Mouse (Mus musculus): ENCODE results near the gene 1700016H13Rik.

1700016H13Rik gene

GRCm38 (mm10) chr5:103629111-103629764, 26.6 kb downstream of the 1700016H13Rik start, which contains the start of gene Slc10a6:
Gene Slc10a6, minus strand, starts transcription at chr5:103629403.
- Histone ChIP-seq H3K9me3 (ENCODE audit: low read length) (no peaks in the 10 kb centered on the region), H3K36me3 (ENCODE audit: insufficient read depth, low read length) (no peaks in the 10 kb centered on the region), H3K4me1 (replicated peaks; ENCODE audit: low read depth, low read length) (no peaks in the 10 kb centered on the region), H3K27me3 (ENCODE audit: insufficient read depth, low read length) (peaks cover 5% of the 10 kb centered on the region; the same call in 1 of the 2 replicates), H3K4me3 (replicated peaks; ENCODE audit: low read length) (no peak within 1 kb of the TSS)
- no peak for TF ChIP-seq CTCF (conservative IDR thresholded peaks at IDR 0.05; ENCODE audit: low read length)
- no peak for TF ChIP-seq NANOG (IDR thresholded peaks at IDR 0.05; ENCODE audit: borderline replicate concordance, low read length)

- H3K4me3 ChIP-seq (replicated peaks; ENCODE audit: low read length) = no peak overlapping the region
- TF ChIP-seq POU5F1 (IDR thresholded peaks at IDR 0.05; ENCODE audit: borderline replicate concordance, low read length) = no peak
- no peak for TF ChIP-seq CTCF (conservative IDR thresholded peaks at IDR 0.05; ENCODE audit: low read length)
- no peak for TF ChIP-seq NANOG (IDR thresholded peaks at IDR 0.05; ENCODE audit: borderline replicate concordance, low read length)
- no peaks in the 10 kb centered on the region for H3K4me1 ChIP-seq (replicated peaks; ENCODE audit: low read depth, low read length)
- peaks cover 3% of the 10 kb centered on the region; the same call in 1 of the 2 replicates for H3K9me3 ChIP-seq (ENCODE audit: low read length)
- peaks cover 5% of the 10 kb centered on the region; the same call in 1 of the 2 replicates for H3K27me3 ChIP-seq (ENCODE audit: insufficient read depth, low read length)
- H3K36me3 ChIP-seq (ENCODE audit: insufficient read depth, low read length) = no peaks in the 10 kb centered on the region
Observed at GRCm38 (mm10) chr5:103628499-103628898, 27.3 kb downstream of the 1700016H13Rik start.

- peaks cover 14% of the 10 kb centered on the region for H3K9me3 ChIP-seq (ENCODE audit: low read length)
- peaks cover 4% of the 10 kb centered on the region; the same call in 1 of the 2 replicates for H3K4me1 ChIP-seq (replicated peaks; ENCODE audit: low read depth, low read length)
- no peak overlapping the region for H3K4me3 ChIP-seq (replicated peaks; ENCODE audit: low read length)
- H3K27me3 ChIP-seq (ENCODE audit: insufficient read depth, low read length) = peaks cover 5% of the 10 kb centered on the region; the same call in 1 of the 2 replicates
- H3K36me3 ChIP-seq (ENCODE audit: insufficient read depth, low read length) = no peaks in the 10 kb centered on the region
- TF ChIP-seq POU5F1 (IDR thresholded peaks at IDR 0.05; ENCODE audit: borderline replicate concordance, low read length) (no peak), NANOG (IDR thresholded peaks at IDR 0.05; ENCODE audit: borderline replicate concordance, low read length) (no peak), CTCF (conservative IDR thresholded peaks at IDR 0.05; ENCODE audit: low read length) (no peak)
Observed at GRCm38 (mm10) chr5:103624831-103625230, 31.0 kb downstream of the 1700016H13Rik start.

GRCm38 (mm10) chr5:103622321-103622720, 33.5 kb downstream of the 1700016H13Rik start:
- Histone ChIP-seq H3K27me3 (ENCODE audit: insufficient read depth, low read length) (no peaks in the 10 kb centered on the region), H3K9me3 (ENCODE audit: low read length) (peaks cover 14% of the 10 kb centered on the region), H3K4me1 (replicated peaks; ENCODE audit: low read depth, low read length) (peaks cover 13% of the 10 kb centered on the region), H3K36me3 (ENCODE audit: insufficient read depth, low read length) (no peaks in the 10 kb centered on the region), H3K4me3 (replicated peaks; ENCODE audit: low read length) (no peak overlapping the region)
- TF ChIP-seq CTCF (conservative IDR thresholded peaks at IDR 0.05; ENCODE audit: low read length) (no peak), NANOG (IDR thresholded peaks at IDR 0.05; ENCODE audit: borderline replicate concordance, low read length) (no peak), POU5F1 (IDR thresholded peaks at IDR 0.05; ENCODE audit: borderline replicate concordance, low read length) (no peak)

- Histone ChIP-seq H3K27me3 (ENCODE audit: insufficient read depth, low read length) (no peaks in the 10 kb centered on the region), H3K36me3 (ENCODE audit: insufficient read depth, low read length) (no peaks in the 10 kb centered on the region), H3K9me3 (ENCODE audit: low read length) (peaks cover 14% of the 10 kb centered on the region), H3K4me1 (replicated peaks; ENCODE audit: low read depth, low read length) (peaks cover 25% of the 10 kb centered on the region), H3K4me3 (replicated peaks; ENCODE audit: low read length) (no peak overlapping the region)
- no peak for TF ChIP-seq POU5F1 (IDR thresholded peaks at IDR 0.05; ENCODE audit: borderline replicate concordance, low read length)
- no peak for TF ChIP-seq NANOG (IDR thresholded peaks at IDR 0.05; ENCODE audit: borderline replicate concordance, low read length)
- TF ChIP-seq CTCF (conservative IDR thresholded peaks at IDR 0.05; ENCODE audit: low read length) = no peak
Observed at GRCm38 (mm10) chr5:103620301-103620973, 35.4 kb downstream of the 1700016H13Rik start.

GRCm38 (mm10) chr5:103617191-103617590, 38.6 kb downstream of the 1700016H13Rik start:
- Histone ChIP-seq H3K4me3 (replicated peaks; ENCODE audit: low read length) (no peak overlapping the region), H3K4me1 (replicated peaks; ENCODE audit: low read depth, low read length) (peaks cover 25% of the 10 kb centered on the region), H3K36me3 (ENCODE audit: insufficient read depth, low read length) (no peaks in the 10 kb centered on the region), H3K9me3 (ENCODE audit: low read length) (no peaks in the 10 kb centered on the region), H3K27me3 (ENCODE audit: insufficient read depth, low read length) (peaks cover 2% of the 10 kb centered on the region; the same call in 1 of the 2 replicates)
- TF ChIP-seq POU5F1 (IDR thresholded peaks at IDR 0.05; ENCODE audit: borderline replicate concordance, low read length) (no peak), CTCF (conservative IDR thresholded peaks at IDR 0.05; ENCODE audit: low read length) (no peak)

GRCm38 (mm10) chr5:103614356-103614755, 41.5 kb downstream of the 1700016H13Rik start:
- H3K4me1 ChIP-seq (replicated peaks; ENCODE audit: low read depth, low read length) = peaks cover 21% of the 10 kb centered on the region
- no peak overlapping the region for H3K4me3 ChIP-seq (replicated peaks; ENCODE audit: low read length)
- no peak for TF ChIP-seq NANOG (IDR thresholded peaks at IDR 0.05; ENCODE audit: borderline replicate concordance, low read length)
- no peak for TF ChIP-seq POU5F1 (IDR thresholded peaks at IDR 0.05; ENCODE audit: borderline replicate concordance, low read length)
- no peak for TF ChIP-seq CTCF (conservative IDR thresholded peaks at IDR 0.05; ENCODE audit: low read length)
- H3K9me3 ChIP-seq (ENCODE audit: low read length) = no peaks in the 10 kb centered on the region
- peaks cover 2% of the 10 kb centered on the region; the same call in 1 of the 2 replicates for H3K27me3 ChIP-seq (ENCODE audit: insufficient read depth, low read length)
- no peaks in the 10 kb centered on the region for H3K36me3 ChIP-seq (ENCODE audit: insufficient read depth, low read length)

- Histone ChIP-seq H3K36me3 (ENCODE audit: insufficient read depth, low read length) (no peaks in the 10 kb centered on the region), H3K4me1 (replicated peaks; ENCODE audit: low read depth, low read length) (peaks cover 12% of the 10 kb centered on the region), H3K27me3 (ENCODE audit: insufficient read depth, low read length) (peaks cover 2% of the 10 kb centered on the region; the same call in 1 of the 2 replicates), H3K9me3 (ENCODE audit: low read length) (no peaks in the 10 kb centered on the region), H3K4me3 (replicated peaks; ENCODE audit: low read length) (no peak overlapping the region)
- TF ChIP-seq POU5F1 (IDR thresholded peaks at IDR 0.05; ENCODE audit: borderline replicate concordance, low read length) = no peak
- no peak for TF ChIP-seq NANOG (IDR thresholded peaks at IDR 0.05; ENCODE audit: borderline replicate concordance, low read length)
- no peak for TF ChIP-seq CTCF (conservative IDR thresholded peaks at IDR 0.05; ENCODE audit: low read length)
Observed at GRCm38 (mm10) chr5:103612316-103612715, 43.5 kb downstream of the 1700016H13Rik start.
